Comparison of ENCODE assay signal across 8 mouse cellular contexts in the genomic region with DNA sequence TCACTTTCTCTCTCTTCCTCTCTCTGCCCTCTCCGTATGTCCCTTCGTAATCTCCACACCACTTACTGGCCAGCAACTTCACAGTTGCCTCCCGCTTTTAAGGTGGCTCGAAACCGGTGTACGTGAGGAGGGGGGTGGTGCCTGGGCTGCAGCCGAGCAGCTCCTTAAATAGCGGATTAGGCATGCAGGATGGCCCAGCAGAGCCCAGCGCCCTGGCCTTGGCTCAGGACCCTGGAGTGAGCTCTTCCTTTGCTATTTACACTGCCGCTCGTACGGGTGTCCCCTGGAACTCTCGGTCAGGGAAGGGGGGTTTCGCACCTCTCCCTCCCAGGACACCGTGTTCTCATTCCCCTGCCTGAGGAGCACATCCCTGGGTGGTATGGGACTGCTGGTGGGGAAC. TPM values are rescaled to one million over a fixed set of nuclear protein-coding genes. Genes with fewer than 3 reads are reported as not detected.
DNase-seq lines count a peak whose midpoint lies in the region; ATAC-seq and TF ChIP-seq lines count a peak whose summit lies in the region.

A gene (minus strand): TSS at position 124 of the 400 bp plus-strand sequence.

- H3K36me3 ChIP-seq in forebrain, embryonic 11.5 days (ENCODE audit: control insufficient read depth, insufficient read depth, low read length), result no peaks in the 10 kb centered on the region
- no peaks in the 10 kb centered on the region for H3K36me3 ChIP-seq in neural tube, embryonic 13.5 days

- intact Hi-C loops in left cerebral cortex, adult 2 months (cut with DNase I), result no loop called here
- intact Hi-C loops in left cerebral cortex, postnatal 36 days (cut with DNase I), result no loop called here
- intact Hi-C loops in heart, postnatal 10 days (cut with DNase I), result no loop called here
- intact Hi-C loops in left cerebral cortex, postnatal 25 days (cut with DNase I), result no loop called here

- peak; percentile 65; the same call in 1 of the 2 replicates for ATAC-seq in forebrain, embryonic 11.5 days (replicated peaks; ENCODE audit: low FRiP score)
- ATAC-seq in neural tube, embryonic 13.5 days (ENCODE audit: low read depth), result 0 out of 2 replicates have a peak, but pooled peaks have one; percentile 15

- peak within 1 kb of the TSS; percentile 68 for H3K9ac ChIP-seq in forebrain, embryonic 11.5 days (ENCODE audit: low read length)
- peak within 1 kb of the TSS; percentile 60 for H3K9ac ChIP-seq in neural tube, embryonic 13.5 days

- peak within 1 kb of the TSS; percentile 66 for H3K27ac ChIP-seq in left cerebral cortex, adult 2 months
- peak within 1 kb of the TSS; percentile 59; the same call in 1 of the 2 replicates for H3K27ac ChIP-seq in forebrain, embryonic 11.5 days (ENCODE audit: low read depth, low read length)
- H3K27ac ChIP-seq in neural tube, embryonic 13.5 days (replicated peaks), result no peak within 1 kb of the TSS

- TF ChIP-seq CTCF in left cerebral cortex, adult 2 months (IDR thresholded peaks at IDR 0.05), result no peak

- peak within 1 kb of the TSS; percentile 37 for H3K4me3 ChIP-seq in left cerebral cortex, adult 2 months
- peak within 1 kb of the TSS; percentile 33 for H3K4me3 ChIP-seq in forebrain, embryonic 11.5 days (ENCODE audit: low read depth, low read length)
- peak within 1 kb of the TSS; percentile 38 for H3K4me3 ChIP-seq in neural tube, embryonic 13.5 days

- H3K4me2 ChIP-seq in forebrain, embryonic 11.5 days (ENCODE audit: low read depth, low read length, severe bottlenecking), result peak within 1 kb of the TSS; percentile 78
- peak within 1 kb of the TSS; percentile 76 for H3K4me2 ChIP-seq in neural tube, embryonic 13.5 days

- H3K9me3 ChIP-seq in forebrain, embryonic 11.5 days (ENCODE audit: control insufficient read depth, low read length), result no peaks in the 10 kb centered on the region
- no peaks in the 10 kb centered on the region for H3K9me3 ChIP-seq in neural tube, embryonic 13.5 days

- no peak for DNase-seq in left cerebral cortex, adult 2 months (ENCODE audit: extremely low spot score in 1 of 2, low spot score in 2 of 2)
- no peak for DNase-seq in left cerebral cortex, postnatal 36 days (ENCODE audit: low spot score in 2 of 2)
- peak; percentile 75 for DNase-seq in forebrain, embryonic 11.5 days (ENCODE audit: low spot score)
- DNase-seq in heart, postnatal 10 days, result peak; percentile 73 to 79
- peak; percentile 41 to 51 for DNase-seq in kidney, postnatal 4 days
- no peak for DNase-seq in cerebellum, adult 9-10 months
- DNase-seq in left cerebral cortex, postnatal 25 days (ENCODE audit: low spot score in 2 of 2), result no peak

- WGBS in forebrain, embryonic 11.5 days, result 0% methylated on average over 15 of the region's 15 CpGs
- WGBS in neural tube, embryonic 13.5 days, result 1% methylated on average over 15 of the region's 15 CpGs

- H3K27me3 ChIP-seq in forebrain, embryonic 11.5 days (ENCODE audit: control insufficient read depth, insufficient read depth, low read length), result no peaks in the 10 kb centered on the region; the same call in 1 of the 2 replicates
- H3K27me3 ChIP-seq in neural tube, embryonic 13.5 days, result peaks cover 27% of the 10 kb centered on the region

- H3K4me1 ChIP-seq in forebrain, embryonic 11.5 days (replicated peaks; ENCODE audit: control insufficient read depth, insufficient read depth, low read length), result peaks cover 21% of the 10 kb centered on the region
- H3K4me1 ChIP-seq in neural tube, embryonic 13.5 days (replicated peaks), result peaks cover 36% of the 10 kb centered on the region

RNA-seq across cellular contexts. Expression of the gene that starts here (rescaled TPM):
- 1 to 10 TPM; 6.8 to 8.2 TPM for total RNA-seq in left cerebral cortex, adult 2 months (2021)
- 10 to 100 TPM in 1 of 2 experiments, 1 to 10 TPM in 1; 8.8 to 10.6 TPM for total RNA-seq in left cerebral cortex, postnatal 36 days (2021)
- polyA plus RNA-seq in forebrain, embryonic 11.5 days (2014; fragmentation: Nextera tagmentation; extraction: Ambion mirVana), result 49.4 and 53.6 TPM in 2 replicates
- total RNA-seq in heart, postnatal 10 days (2021), result 100 to 1,000 TPM; 142 to 150 TPM
- 1.4 and 2.7 TPM in 2 replicates for polyA plus RNA-seq in neural tube, embryonic 13.5 days (2015; fragmentation: Nextera tagmentation; extraction: Ambion mirVana)
- total RNA-seq in left cerebral cortex, postnatal 25 days (2021), result 10 to 100 TPM in 1 of 2 experiments, 1 to 10 TPM in 1; 9.3 to 10.1 TPM

Comparison
In these comparisons a context has a peak if more than half of its experiments do, and no peak if none do; other contexts are left out.
1. RNA of the gene that starts here (total RNA-seq): 142 to 150 TPM in heart, postnatal 10 days; 8.8 to 10.6 TPM in left cerebral cortex, postnatal 36 days, 9.3 to 10.1 TPM in left cerebral cortex, postnatal 25 days and 6.8 to 8.2 TPM in left cerebral cortex, adult 2 months; every median in the first group is over 10 times any median in the second.
2. RNA of the gene that starts here (polyA plus RNA-seq): 49.4 to 53.6 TPM in forebrain, embryonic 11.5 days; 1.4 to 2.7 TPM in neural tube, embryonic 13.5 days; every median in the first group is over 10 times any median in the second.
3. DNase-seq: peak in forebrain, embryonic 11.5 days (single experiment), heart, postnatal 10 days (2 of 2) and kidney, postnatal 4 days (2 of 2); none in left cerebral cortex, adult 2 months (0 of 2), left cerebral cortex, postnatal 36 days (0 of 2), cerebellum, adult 9-10 months (single experiment) and left cerebral cortex, postnatal 25 days (0 of 2).
4. Peak in every context shown above with its lines, with median percentiles within 50 percentile points of each other: H3K4me3 ChIP-seq.